Mouse (Mus musculus) stomach, postnatal 0 days (tissue): ENCODE measurements at regions not wholly inside any gene's neighbourhood (a gene's known extent, or its start where the extent isn't known, plus 50 kb on each side); places are given as distances from the start of the nearest gene placed in this dataset.

Source experiments
- CTCF ChIP-seq: IDR thresholded peaks from 2 replicates; pipeline ENCODE4 v1.5.1; 2016; ENCODE audit warnings: antibody characterized with exemption, low read depth, mild to moderate bottlenecking, moderate library complexity
- EP300 ChIP-seq: optimal IDR thresholded peaks from 2 replicates; pipeline ENCODE3; 2016; ENCODE audit warnings: antibody characterized with exemption

GRCm38 (mm10) chr12:99633678-99634077, 70.3 kb upstream of the Foxn3 start:
- TF ChIP-seq EP300 (no peak), CTCF (no peak)
